Mouse (Mus musculus) left cerebral cortex, adult 9 months (tissue): ENCODE measurements at regions not wholly inside any gene's neighbourhood (a gene's known extent, or its start where the extent isn't known, plus 50 kb on each side); places are given as distances from the start of the nearest gene placed in this dataset.

Source experiments
- DNase-seq, 2 experiments: peaks; one replicate each; pipeline ENCODE4 v3.0.0; 2022; ENCODE audit warnings: low spot score in 2 of 2

DNA sequence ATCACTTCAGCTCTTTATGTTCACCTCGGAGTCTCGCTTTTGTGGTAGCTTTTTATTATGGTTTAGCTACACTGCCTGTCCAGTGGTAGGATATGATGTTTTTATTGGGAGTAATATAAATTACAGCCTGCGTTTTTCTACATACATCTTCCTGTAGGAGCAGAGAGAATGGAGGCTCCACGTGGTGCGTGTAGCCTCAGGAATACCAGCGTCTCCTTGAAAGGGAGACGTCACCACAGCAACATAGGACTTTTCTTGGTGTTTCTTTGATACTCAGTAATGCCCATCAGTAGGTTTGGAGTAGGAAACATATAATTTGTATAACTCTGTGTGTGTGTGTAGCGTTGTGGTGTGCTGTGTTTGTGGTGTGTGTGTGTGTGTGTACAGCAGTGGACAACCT, 150.7 kb downstream of the Ndufs4 start:
- DNase-seq, result no peak

- DNase-seq, result peak in 1 of 2 experiments; percentile 15
Measured at GRCm38 (mm10) chr13:114235892-114236291, 152.2 kb downstream of the Ndufs4 start.

GRCm38 (mm10) chr13:114232203-114232602, 155.9 kb downstream of the Ndufs4 start:
- DNase-seq, result no peak

- no peak for DNase-seq
Measured at GRCm38 (mm10) chr13:114230557-114230956, 157.5 kb downstream of the Ndufs4 start.

- DNase-seq, result no peak
Measured at GRCm38 (mm10) chr13:114227046-114227445, 161.0 kb downstream of the Ndufs4 start.

DNA sequence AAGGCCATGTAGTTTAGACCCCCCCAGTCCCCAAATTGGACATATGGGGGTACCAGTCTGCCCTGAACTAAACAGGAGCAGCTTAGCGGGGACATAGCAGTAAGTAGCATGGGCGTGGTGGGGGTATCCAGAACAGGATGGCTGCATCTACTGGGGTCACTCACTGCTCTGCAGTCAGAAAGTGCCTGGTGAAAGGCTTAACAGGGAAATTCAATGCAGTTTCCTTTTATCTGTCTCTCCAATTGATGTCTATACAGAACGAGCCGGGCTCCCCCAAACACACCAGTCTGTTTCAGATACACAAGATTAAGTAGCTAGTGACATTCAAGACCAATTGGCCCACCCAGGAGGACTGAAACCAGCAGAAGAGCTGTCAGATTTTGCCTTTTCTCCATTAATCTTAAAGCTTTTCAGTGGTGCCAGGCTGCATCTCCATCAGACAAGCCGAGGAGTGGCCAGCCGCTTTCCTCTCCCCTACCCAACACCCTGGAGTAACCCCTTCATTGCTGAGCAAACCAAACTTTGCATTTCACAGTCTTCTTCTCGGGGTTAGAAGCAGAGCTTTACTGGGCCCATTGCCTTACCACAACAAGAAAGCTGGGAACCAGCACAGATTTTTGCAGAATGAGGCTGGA, 161.7 kb downstream of the Ndufs4 start:
- DNase-seq, result no peak

DNA sequence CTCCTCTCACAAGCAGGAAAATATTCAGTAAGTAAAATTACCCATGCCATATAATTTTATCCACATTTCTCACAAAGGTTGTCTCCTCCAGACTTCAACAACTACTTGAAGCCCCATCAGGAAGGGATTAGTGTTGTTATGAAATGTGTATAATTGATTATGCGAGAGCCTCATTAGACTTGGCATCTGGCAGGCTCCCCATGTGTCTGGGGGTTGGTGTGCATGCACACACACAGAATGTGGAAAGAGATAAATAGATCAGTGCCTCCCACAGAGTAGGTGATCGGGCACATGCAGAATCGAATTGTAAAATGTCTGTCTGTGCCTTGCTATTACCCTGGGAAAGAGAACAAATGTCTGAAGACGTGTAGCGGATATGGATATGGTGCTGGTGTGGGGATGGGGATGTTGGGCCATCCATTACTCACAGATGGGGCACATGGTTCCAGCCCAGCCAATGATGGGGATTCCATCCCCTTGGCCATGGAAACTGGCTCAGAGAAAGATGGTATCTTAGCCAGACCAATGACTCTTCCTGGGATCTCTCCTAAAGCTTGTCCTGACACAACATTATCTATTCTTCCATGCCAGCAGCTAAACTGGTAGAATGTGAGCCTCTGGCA, 168.1 kb downstream of the Ndufs4 start:
- no peak for DNase-seq

- DNase-seq, result no peak
Measured at GRCm38 (mm10) chr13:114215044-114215443, 173.0 kb downstream of the Ndufs4 start.
